Mouse (Mus musculus) gastrocnemius, postnatal 36 days (tissue): Measurements from ENCODE around the gene Mettl16. TPM values are rescaled to one million over a fixed set of nuclear protein-coding genes. Genes with fewer than 3 reads are reported as not detected.
"Not testable (repeated sequence)": the region's sequence is repeated elsewhere in the genome, so short reads cannot be mapped to it uniquely, and the experiment has no call there.

Source experiments
- DNase-seq, 2 experiments: peaks; one replicate each; pipeline ENCODE4 v3.0.0; 2022
- intact Hi-C: fragments of 180-260 bp; cut with DNase I; formaldehyde crosslinking; loops from one replicate; pipeline ENCODE4 v1.15.1; 2025
- total RNA-seq, 2 experiments: library from RNA; stranded (reverse); gene quantifications; 2 replicates each; pipeline ENCODE4 v1.2.3; 2021

Mettl16 gene
- total RNA-seq, 2 experiments from 2014 or later: 8.5 to 10.3 TPM

DNA sequence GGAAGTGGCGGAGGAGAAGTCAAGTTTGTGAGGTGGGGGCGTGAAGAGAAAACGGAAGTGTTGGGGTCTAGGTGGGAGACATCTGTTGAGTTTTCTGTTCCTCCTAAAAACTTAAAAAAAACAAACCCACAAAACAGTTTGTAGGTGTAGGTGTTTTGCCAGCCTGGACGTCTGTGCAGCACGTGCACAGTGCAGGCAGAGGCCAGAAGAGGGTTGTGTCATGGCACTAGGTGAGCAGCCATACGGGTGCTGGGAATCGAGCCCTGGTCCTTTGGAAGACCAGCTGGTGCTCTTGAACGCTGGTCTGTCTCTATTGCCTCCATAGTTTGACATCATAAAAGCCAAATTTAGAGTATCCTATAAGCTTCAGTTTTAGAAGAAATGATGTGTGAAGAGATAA lies 604 bp downstream of the Mettl16 start:
- DNase-seq: no peak
- intact Hi-C loops: no loop called here

- no peak for DNase-seq
- intact Hi-C loops: no loop called here
Observed at GRCm38 (mm10) chr11:74771650-74772049, 1.0 kb downstream of the Mettl16 start.

GRCm38 (mm10) chr11:74772386-74772785 lies 1.8 kb downstream of the Mettl16 start:
- intact Hi-C loops: no loop called here
- DNase-seq: no peak

DNA sequence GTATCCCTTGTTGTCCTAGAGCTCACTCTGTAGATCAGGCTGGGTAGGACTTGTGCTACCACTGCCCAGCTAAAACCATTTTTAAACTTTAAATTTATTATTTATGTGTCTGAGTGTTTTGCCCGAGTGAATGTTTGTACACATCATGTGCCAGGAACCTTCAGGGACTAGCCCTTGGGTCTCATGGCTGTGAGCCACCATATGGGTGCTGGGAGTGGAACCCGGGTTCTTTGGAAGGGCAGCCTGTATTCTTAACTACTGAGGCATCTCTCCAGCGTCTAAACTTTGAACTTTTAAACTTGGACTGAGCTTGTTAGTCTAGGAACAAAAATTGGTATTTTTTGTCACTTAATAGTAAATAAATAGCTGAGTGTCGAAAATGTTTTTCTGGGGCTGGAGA lies 22.2 kb downstream of the Mettl16 start:
- no peak for DNase-seq
- intact Hi-C loops: no loop called here

DNA sequence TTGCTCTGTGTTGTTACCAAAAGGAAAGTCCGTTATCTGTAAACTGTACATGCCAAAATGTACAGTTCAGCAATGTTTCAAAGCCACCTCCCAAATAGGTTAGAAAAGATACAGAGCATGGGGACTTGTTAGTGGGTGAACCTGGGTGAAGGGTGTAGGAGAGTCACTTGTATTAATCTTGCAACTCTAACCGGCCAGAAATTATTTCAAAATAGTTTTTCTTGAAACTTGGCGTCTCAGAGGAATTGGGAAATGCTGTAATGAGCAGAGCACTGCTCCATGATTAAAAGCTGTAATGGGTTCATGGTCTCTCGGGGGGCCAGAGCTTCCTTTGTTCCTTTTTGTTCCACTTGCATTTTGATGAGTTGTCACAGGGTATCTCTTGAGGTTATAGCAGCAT lies 30.0 kb downstream of the Mettl16 start:
- no peak for DNase-seq
- intact Hi-C loops: no loop called here

DNA sequence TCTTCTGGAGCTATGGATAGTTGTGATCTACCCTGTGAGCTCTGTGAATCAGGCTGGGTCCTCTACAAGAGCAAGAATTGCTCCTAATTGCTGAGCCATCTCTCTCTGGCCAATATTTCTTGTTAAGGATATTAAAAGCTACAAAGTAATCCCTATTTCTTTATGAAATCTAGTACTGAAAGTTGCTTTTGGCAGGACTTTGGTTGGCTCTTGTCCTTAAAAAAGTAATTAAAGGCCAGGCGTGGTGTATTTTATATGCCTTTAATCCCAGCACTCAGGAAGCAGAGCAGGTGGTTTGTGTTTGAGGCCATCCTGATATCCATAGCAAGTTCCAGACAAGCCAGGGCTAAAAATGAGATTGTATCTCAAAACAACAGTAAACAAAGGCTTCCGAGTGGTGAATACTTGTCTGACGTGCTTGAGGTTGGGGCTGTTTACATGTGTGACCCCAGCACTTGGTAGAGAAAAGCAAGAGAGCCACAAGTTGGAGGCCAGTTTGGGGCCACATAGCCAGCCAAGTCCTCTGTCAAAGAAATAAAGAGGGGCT lies 33.5 kb downstream of the Mettl16 start:
- no peak for DNase-seq
- intact Hi-C loops: no loop called here

DNA sequence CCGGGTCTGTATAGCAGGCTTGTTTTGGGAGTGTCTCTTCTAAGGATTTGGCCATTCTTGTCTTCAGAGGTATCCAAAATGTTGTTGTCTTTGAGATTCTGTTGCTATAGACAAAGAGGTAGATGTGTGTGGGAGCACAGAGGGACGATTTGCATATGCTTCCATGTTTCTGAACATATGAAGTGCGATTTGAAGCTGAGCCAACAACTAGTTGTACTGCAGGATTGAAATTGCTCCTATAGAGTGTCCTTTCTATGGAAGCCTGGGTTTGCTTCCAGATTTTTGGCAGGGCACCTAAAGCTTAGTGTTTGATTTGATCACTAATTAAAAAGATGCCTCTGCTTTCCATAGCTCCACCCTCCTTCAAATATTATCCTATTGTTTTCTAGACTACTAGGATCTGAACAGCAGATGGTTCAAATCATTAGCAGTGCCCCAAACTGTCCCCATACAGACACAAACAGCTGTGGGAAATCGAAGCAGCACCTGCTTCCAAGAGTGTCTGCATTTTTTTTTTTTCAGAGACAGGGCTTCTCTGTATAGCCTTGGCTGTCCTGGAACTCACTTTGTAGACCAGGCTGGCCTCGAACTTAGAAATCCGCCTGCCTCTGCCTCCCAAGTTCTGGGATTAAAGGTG lies 36.7 kb downstream of the Mettl16 start:
- intact Hi-C loops: no loop called here
- DNase-seq: no peak

- intact Hi-C loops: no loop called here
- no peak for DNase-seq
Observed at GRCm38 (mm10) chr11:74808251-74808853, 37.7 kb downstream of the Mettl16 start.

- intact Hi-C loops: loop anchor here (10.0 kb wide), 1 partner anchor 175 kb away; no protein-coding TSS in a partner anchor
- DNase-seq: no peak
Observed at GRCm38 (mm10) chr11:74810134-74810533, 39.5 kb downstream of the Mettl16 start.

DNA sequence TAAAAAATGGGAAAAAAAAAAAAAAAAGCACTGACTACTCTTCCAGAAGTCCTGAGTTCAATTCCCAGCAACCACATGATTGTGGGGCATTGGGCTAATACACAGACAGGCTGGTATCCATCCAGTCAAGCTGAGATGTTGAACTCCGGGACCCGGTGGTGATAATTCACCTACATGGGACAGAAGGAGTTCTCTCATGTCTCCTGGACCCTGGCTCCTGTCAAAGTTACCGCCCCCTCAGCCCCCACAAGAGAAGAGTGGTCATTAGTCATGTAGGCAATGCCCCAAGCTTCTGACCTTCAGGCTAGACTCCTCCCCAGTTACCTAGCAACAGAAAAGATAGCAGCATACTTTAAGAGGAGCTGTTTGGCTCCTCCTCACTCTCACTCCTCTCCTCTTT lies 40.4 kb downstream of the Mettl16 start:
- not testable (repeated sequence) for DNase-seq
- intact Hi-C loops: loop anchor here (10.0 kb wide), 1 partner anchor 176 kb away; no protein-coding TSS in a partner anchor

- intact Hi-C loops: loop anchor here (10.0 kb wide), 1 partner anchor 177 kb away; no protein-coding TSS in a partner anchor
- no peak for DNase-seq
Observed at GRCm38 (mm10) chr11:74811538-74811937, 40.9 kb downstream of the Mettl16 start.

DNA sequence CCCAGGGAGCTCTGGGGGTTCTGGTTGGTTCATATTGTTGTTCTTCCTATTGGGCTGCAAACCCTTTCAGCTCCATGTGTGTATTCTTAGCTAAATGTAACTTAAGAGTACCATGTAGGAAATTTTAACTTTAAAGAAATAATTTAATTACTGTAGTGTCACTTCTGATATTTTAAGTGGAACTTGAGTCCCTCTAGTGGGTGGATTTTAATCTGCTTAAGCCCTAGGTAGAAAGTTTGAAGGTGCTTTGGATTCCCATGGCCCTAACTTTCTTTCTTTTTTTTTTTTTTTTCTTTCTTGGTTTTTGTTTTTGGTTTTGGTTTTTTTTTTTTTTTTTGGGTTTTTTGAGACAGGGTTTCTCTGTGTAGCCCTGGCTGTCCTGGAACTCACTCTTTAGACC lies 45.2 kb downstream of the Mettl16 start:
- intact Hi-C loops: loop anchor here (10.0 kb wide), 1 partner anchor 181 kb away; no protein-coding TSS in a partner anchor
- no peak for DNase-seq

- no peak for DNase-seq
- intact Hi-C loops: no loop called here
Observed at GRCm38 (mm10) chr11:74820921-74821320, 50.3 kb downstream of the Mettl16 start.

DNA sequence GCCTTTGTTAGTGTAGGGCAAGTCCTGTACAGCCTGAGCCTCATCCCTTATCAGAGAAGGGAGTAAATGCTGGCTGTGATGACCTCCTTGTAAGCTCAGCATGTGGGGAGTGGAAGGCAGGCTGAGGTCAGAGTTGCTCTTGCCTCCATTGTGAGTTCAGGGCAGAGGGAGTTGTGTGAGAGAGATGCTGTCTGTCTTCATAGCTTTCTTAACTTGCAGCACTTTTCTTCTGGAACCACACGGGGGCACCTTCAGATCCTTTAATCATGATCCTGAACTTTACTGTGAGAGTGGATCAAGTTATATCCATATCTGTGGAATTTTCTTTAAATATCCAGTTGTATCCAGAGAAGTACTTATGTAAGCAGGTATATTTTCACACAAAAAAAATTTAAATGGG lies 50.8 kb downstream of the Mettl16 start:
- no peak for DNase-seq
- intact Hi-C loops: no loop called here

DNA sequence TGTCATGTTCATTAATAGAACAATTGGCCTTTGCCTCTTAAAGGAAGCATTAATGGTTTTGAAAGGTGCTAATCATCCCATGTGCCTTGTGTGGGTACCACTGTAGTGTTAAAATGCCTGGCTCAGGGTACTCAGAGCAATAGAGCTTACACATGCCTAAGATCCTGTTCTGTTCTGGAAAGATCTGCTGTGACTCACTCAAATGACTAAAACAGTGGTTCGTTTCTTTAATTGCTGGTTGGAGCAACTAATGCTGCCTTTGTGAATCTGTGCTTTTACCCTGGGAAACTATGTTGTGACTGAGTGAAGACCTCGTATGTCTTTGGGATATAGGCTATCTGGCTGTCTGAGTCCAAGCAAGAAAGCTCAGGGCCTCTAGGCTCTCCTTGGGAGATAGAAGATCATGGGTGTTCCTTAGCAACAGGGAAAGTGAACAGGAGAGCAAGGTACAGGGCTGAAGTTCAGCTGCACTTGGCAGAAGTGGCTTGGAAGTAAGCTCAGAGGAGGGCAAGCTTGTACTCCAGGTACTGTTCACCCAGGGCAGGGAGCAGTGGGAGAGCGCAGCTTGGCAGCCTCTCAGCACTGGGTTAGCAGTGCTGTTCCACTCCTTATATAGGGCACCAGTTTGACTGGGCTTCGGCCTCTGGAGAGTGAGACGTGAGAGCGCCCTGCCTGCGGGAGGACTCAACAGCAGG lies 52.3 kb downstream of the Mettl16 start:
- DNase-seq: no peak
- intact Hi-C loops: loop anchor here (2.0 kb wide), 1 partner anchor 24 kb away; no protein-coding TSS in a partner anchor

GRCm38 (mm10) chr11:74826151-74826550 lies 55.5 kb downstream of the Mettl16 start:
- intact Hi-C loops: no loop called here
- no peak for DNase-seq

- DNase-seq: no peak
- intact Hi-C loops: no loop called here
Observed at GRCm38 (mm10) chr11:74826702-74827101, 56.1 kb downstream of the Mettl16 start.

GRCm38 (mm10) chr11:74827791-74828403 lies 57.3 kb downstream of the Mettl16 start:
- intact Hi-C loops: no loop called here
- DNase-seq: no peak

- intact Hi-C loops: no loop called here
- no peak for DNase-seq
Observed at GRCm38 (mm10) chr11:74828404-74828931, 57.8 kb downstream of the Mettl16 start.

GRCm38 (mm10) chr11:74828965-74829550 lies 58.4 kb downstream of the Mettl16 start:
- intact Hi-C loops: no loop called here
- no peak for DNase-seq
